Mouse (Mus musculus): ENCODE results near the gene Lmf2.

The Lmf2 gene

GRCm38 (mm10) chr15:89321264-89321663, 34.2 kb downstream of the Lmf2 start:
- no peak for DNase-seq (ENCODE audit: extremely low spot score, low spot score)

DNA sequence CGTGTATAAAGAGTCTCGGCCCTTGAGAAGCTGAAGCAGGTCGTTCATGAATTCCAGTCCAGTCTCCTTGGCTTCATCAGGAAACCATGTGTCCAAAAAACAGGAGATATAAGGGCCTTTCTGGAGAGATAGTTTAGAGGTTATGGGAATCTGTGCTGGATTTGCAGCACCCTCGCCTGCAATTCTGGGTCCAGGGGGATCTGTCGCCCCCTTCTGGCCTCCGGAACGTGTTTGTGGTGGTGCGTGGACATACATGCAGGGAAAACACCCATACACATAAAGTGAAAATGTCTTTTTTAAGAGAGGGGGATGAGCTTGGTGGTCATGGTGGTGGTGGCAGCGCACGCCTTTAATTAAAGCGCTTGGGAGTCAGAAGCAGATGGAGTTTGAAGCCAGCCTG, 39.3 kb downstream of the Lmf2 start:
- no peak for DNase-seq (ENCODE audit: extremely low spot score, low spot score)

GRCm38 (mm10) chr15:89315190-89315731, 40.2 kb downstream of the Lmf2 start, which contains the start of gene Sbf1:
Gene Sbf1, minus strand, starts transcription at chr15:89315311.
- peak; percentile 96 for DNase-seq (ENCODE audit: extremely low spot score, low spot score)

DNA sequence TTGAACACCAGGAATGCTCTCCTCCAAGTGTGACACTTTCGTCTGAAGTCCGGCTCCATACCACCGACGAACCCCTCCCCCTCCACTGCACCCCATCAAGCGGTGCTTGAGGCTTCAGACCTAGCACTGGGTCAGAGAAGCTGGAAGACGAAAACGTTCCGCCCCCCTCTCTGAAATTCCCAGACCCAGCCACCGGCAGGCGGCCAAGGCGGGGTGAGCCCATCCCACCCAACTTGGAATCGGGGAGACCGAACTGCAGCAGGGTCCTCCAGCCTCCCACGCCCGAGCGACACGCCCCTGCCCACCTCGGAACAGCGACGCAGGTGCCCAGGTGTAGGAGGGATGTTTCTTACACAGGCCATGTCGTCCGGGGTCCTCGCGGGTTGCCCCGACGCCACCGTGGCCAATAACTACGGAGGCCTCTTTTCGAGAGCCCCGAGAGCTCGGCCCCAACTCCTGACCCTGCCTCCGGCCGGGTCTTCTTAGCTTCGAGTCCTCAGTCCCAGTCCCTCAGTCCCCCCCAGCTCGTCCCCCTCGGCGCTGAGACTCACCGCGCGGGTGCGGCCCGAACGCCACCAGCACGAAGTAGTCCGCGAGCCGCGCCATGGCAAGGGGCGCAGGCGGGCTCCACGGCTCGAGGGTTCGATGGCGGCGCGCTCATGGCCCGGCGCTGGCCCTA, 40.8 kb downstream of the Lmf2 start:
- peak; percentile 44 for DNase-seq (ENCODE audit: extremely low spot score, low spot score)

GRCm38 (mm10) chr15:89314107-89314506, 41.4 kb downstream of the Lmf2 start:
- no peak for DNase-seq (ENCODE audit: extremely low spot score, low spot score)

DNA sequence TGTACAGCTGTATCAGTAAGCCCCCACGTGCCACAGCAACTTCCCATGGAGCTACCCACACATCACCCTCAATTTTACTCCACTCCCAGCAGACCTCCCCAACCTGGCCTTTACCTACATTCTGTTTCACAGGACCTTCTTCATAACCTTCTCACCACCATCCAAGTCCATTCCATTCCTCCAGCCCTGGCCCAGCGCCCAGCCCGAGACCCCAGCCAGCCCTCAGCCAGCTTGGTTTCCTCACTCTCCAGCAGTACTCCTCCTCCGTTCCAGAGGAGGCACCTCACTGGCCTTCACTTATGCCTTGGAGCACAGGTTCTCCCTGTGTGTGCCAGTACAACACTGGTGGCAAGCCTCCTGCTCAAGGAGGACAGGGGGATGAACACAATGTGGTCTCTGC, 42.1 kb downstream of the Lmf2 start:
- DNase-seq (ENCODE audit: extremely low spot score, low spot score): no peak

DNA sequence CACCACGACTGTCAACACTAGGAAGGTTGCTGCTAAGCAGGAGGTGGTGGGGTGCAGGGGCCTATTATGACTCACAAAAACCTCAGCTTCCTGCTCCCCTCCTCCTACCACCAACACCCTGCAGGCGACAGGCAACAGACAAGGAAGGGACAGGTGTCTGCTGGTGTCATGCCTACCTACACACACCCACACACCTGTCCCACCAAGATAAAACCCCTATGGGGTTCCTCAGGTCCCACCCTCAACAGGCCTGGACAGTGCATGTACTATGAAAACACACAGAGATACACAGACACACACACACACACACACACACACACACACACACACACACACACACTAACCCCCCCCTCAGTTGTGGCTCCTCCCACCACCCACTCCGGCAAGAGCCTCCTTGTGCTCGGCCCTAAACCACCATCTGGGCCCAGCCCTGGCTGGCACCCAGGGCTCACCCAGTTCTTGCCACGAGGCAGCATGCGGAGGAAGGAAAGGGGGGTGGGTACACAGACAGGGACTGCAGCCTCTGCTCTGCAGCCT, 45.4 kb downstream of the Lmf2 start:
- DNase-seq (ENCODE audit: extremely low spot score, low spot score): no peak

DNA sequence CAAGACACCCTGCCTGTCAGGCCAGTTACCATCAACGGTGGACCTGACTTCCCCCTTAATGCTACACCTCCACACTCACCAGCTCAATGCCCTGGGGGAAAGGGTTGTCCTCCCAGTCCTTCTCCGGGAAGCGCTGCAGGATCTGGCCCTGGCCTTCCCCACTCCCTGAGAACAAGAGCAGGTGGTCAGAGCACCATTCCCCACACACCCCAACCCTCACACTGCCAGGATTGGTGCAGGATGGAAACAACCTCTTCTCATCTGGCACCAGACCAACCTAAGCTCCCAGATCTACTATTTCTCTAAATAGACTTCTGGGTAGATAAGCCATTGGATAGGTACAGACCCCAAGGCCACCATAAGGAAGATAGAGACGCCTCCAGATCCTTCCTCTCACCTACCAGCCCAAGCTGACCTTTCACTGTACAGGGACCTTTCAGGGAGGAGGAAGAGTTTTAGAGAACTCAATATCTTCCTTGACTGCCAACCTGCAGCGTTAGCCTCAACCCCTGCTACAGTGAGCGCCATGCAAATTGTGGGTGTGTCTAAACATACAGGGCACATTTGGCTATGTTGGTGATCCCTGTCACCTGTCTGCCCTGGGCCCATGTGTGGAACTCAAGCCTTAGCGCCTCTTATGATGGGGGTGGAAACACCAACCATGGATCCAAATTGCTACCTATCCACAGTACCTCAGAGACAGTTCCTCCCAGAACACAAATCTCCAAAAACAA, 46.9 kb downstream of the Lmf2 start:
- DNase-seq (ENCODE audit: extremely low spot score, low spot score): no peak

DNA sequence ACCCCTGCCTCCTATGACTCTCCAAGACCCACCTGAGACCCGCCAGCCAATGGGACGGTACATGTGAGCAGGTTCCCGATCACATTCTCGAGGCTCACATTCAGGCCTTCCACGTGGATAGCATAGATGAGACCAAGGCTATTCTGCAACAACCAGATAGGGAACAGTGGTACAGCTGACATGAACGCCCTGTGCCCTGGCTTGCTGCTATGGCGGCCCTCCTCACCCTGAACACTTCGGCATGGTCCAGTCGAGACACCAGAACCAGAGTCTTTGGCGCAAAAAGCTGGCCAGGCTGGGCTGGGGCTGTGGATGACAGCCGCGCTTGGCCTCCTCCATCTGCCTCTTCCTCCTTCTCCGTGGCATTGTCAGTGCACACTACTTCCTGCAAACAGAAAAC, 48.0 kb downstream of the Lmf2 start:
- no peak for DNase-seq (ENCODE audit: extremely low spot score, low spot score)

- DNase-seq (ENCODE audit: extremely low spot score, low spot score): no peak
These were observed 49.5 kb downstream of the Lmf2 start for GRCm38 (mm10) chr15:89305966-89306365.

Data from neural tube, embryonic 10.5 days (tissue).